Mouse (Mus musculus) testis, adult 2 months (tissue): ENCODE results near the gene Fign.

Source experiments
- CTCF ChIP-seq: fragments of 200-500 bp; IDR thresholded peaks from 2 replicates; pipeline ENCODE4 v1.5.1; 2012; ENCODE audit warnings: low read depth, mild to moderate bottlenecking, inconsistent platforms, low read length, moderate library complexity; ENCODE audit not compliant: control insufficient read depth, insufficient read depth, insufficient replicate concordance
- POLR2A ChIP-seq: fragments of 200-500 bp; IDR thresholded peaks from 2 replicates; pipeline ENCODE4 v1.6.1; 2012; ENCODE audit warnings: low read depth, mild to moderate bottlenecking, inconsistent platforms, low read length, moderate library complexity; ENCODE audit not compliant: control insufficient read depth

DNA sequence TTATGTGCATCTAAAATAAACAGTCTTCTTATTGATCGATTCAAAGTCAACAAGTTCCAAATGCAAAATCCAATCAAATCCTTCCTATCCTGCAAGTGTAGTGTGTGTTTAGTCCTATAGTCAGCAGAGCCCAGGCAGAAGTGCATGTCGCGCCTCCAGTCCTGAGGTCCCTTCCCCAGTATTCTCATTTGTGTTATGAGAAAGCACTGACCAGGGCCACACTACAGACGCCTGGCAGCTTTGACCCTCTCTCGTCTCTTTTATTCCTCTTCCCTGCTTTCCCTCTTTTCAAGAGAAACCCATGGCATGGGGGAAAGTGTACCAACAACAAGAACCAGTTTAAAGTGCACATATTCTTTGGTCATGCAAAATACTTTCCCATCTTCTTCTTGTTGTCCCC lies 2.3 kb downstream of the Fign start:
- TF ChIP-seq CTCF = no peak
- TF ChIP-seq POLR2A = no peak
